Mouse (Mus musculus) embryo, embryonic 11 days (tissue): Measurements from ENCODE around the gene 9530068E07Rik.
"Not testable (repeated sequence)": the region's sequence is repeated elsewhere in the genome, so short reads cannot be mapped to it uniquely, and the experiment has no call there.

Source experiments
- DNase-seq: peaks from one replicate; pipeline ENCODE4 v3.0.0-alpha.2; 2015

Gene 9530068E07Rik

GRCm38 (mm10) chr11:52374340-52374739, 21.9 kb upstream of the 9530068E07Rik start:
- DNase-seq, result peak; percentile 65

- no peak for DNase-seq
Measured at GRCm38 (mm10) chr11:52377579-52377978, 18.6 kb upstream of the 9530068E07Rik start.

GRCm38 (mm10) chr11:52379241-52379640, 17.0 kb upstream of the 9530068E07Rik start:
- no peak for DNase-seq

- DNase-seq, result no peak
Measured at GRCm38 (mm10) chr11:52383741-52384140, 12.5 kb upstream of the 9530068E07Rik start.

- peak; percentile 48 for DNase-seq
Measured at GRCm38 (mm10) chr11:52384667-52385066, 11.6 kb upstream of the 9530068E07Rik start.

GRCm38 (mm10) chr11:52386892-52387291, 9.3 kb upstream of the 9530068E07Rik start:
- no peak for DNase-seq

GRCm38 (mm10) chr11:52388150-52388549, 8.1 kb upstream of the 9530068E07Rik start:
- no peak for DNase-seq

GRCm38 (mm10) chr11:52388979-52389378, 7.2 kb upstream of the 9530068E07Rik start:
- not testable (repeated sequence) for DNase-seq

GRCm38 (mm10) chr11:52389933-52390332, 6.3 kb upstream of the 9530068E07Rik start:
- DNase-seq, result no peak

GRCm38 (mm10) chr11:52394494-52394893, 1.7 kb upstream of the 9530068E07Rik start:
- no peak for DNase-seq

GRCm38 (mm10) chr11:52395343-52395742, 885 bp upstream of the 9530068E07Rik start:
- no peak for DNase-seq

GRCm38 (mm10) chr11:52396597-52397188, 465 bp downstream of the 9530068E07Rik start:
- DNase-seq, result peak; percentile 70

GRCm38 (mm10) chr11:52397385-52397987, 1.3 kb downstream of the 9530068E07Rik start:
- DNase-seq, result peak; percentile 37

GRCm38 (mm10) chr11:52401476-52401875, 5.2 kb downstream of the 9530068E07Rik start:
- no peak for DNase-seq

GRCm38 (mm10) chr11:52402566-52402965, 6.3 kb downstream of the 9530068E07Rik start:
- no peak for DNase-seq

GRCm38 (mm10) chr11:52404209-52404608, 8.0 kb downstream of the 9530068E07Rik start:
- no peak for DNase-seq

- DNase-seq, result no peak
Measured at GRCm38 (mm10) chr11:52405196-52405688, 9.0 kb downstream of the 9530068E07Rik start.

- DNase-seq, result no peak
Measured at GRCm38 (mm10) chr11:52409316-52409715, 13.1 kb downstream of the 9530068E07Rik start.

- DNase-seq, result no peak
Measured at GRCm38 (mm10) chr11:52418358-52418757, 22.1 kb downstream of the 9530068E07Rik start.

- DNase-seq, result no peak
Measured at GRCm38 (mm10) chr11:52419246-52419645, 23.0 kb downstream of the 9530068E07Rik start.

- no peak for DNase-seq
Measured at GRCm38 (mm10) chr11:52419861-52420260, 23.6 kb downstream of the 9530068E07Rik start.

GRCm38 (mm10) chr11:52420296-52421052, 24.2 kb downstream of the 9530068E07Rik start:
- no peak for DNase-seq

- peak; percentile 76 for DNase-seq
Measured at GRCm38 (mm10) chr11:52421053-52421778, 25.0 kb downstream of the 9530068E07Rik start.
